Mouse (Mus musculus): ENCODE measurements around the gene Ttc22. TPM values are rescaled to one million over a fixed set of nuclear protein-coding genes. Genes with fewer than 3 reads are reported as not detected.

Ttc22 gene
- polyA plus RNA-seq, 1 experiment: not detected

DNA sequence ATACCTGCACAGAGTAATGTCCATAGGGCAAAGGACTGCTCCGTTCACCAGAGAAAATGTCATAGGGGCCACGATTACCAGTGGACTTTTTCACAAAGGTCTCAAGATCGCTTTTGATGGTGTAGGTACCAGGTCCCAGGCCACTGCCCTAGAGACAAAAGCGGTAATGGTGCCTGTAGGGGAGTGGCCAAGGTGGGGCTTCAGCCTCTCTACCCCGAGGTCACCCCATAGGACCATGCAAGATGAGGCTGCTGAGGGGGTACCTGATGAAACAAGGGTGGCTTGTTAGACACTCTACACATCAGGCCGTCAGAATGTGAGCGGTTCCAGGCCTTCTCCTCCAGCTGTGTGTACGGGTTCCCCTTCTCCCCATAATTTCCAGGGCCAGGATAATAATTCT, 9.1 kb upstream of the Ttc22 start:
- H3K4me1 ChIP-seq (ENCODE audit: control insufficient read depth): peaks cover 54% of the 10 kb centered on the region
- H3K36me3 ChIP-seq (ENCODE audit: control insufficient read depth): no peaks in the 10 kb centered on the region
- H3K27me3 ChIP-seq (ENCODE audit: control insufficient read depth): peaks cover 32% of the 10 kb centered on the region
- TF ChIP-seq GATA1 (IDR thresholded peaks at IDR 0.05; ENCODE audit: low read length): no peak
- peaks cover 11% of the 10 kb centered on the region; the same call in 1 of the 2 replicates for H3K9me3 ChIP-seq (ENCODE audit: control insufficient read depth, low read length)
- peak overlapping the region; percentile 55 for H3K4me3 ChIP-seq (replicated peaks)

DNA sequence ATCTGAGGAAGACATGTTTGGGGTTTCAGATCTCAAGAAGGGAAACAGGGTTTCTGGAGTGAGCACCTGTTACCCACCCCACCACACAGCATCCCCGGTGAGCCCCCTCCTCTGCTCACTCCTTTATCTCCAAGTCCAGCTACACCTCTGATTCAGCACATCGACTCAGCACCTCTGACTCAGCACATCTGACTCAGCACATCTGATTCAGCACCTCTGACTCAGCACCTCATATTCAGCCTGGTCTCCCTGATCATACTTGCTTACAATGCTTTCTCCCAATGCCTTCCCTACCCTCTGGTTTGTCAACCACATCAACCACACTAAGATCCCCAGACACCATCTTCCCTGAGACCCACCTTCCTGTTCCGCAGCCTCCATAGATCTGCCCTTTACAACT, 8.7 kb upstream of the Ttc22 start:
- H3K4me3 ChIP-seq (replicated peaks): peak overlapping the region; percentile 55
- peaks cover 54% of the 10 kb centered on the region for H3K4me1 ChIP-seq (ENCODE audit: control insufficient read depth)

DNA sequence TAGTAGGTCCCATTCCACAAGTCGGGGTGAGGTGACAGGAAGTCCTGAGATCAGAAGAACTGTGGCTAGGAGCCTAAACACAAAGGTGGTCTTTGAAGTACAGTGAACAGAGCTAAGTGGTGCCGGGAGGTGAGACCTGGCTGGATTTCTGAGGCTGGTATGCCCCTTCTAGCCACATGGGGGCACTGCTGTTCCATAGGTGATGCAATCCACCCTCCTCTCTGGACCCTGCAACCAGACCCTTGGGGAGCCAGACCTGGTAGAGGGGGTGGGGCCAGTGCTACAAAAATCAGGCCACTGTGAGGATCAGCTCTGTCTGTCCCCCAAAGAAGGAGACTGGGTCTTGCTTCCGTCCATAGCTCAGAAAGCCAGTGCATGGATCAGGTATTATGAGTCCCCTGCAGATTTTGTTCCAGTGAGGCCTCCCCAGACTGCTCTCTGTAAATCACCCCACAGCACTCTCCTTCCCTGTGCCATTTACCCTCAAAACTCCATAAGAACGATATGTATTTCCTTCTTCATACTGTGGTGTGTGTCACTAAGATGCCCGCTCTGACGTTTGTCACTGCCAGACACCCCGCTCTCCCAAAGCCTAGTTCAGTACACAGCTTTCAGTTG, 7.9 kb upstream of the Ttc22 start:
- TF ChIP-seq TAL1 (IDR thresholded peaks at IDR 0.05; ENCODE audit: low read length) (no peak), GATA1 (IDR thresholded peaks at IDR 0.05; ENCODE audit: low read length) (no peak)
- H3K36me3 ChIP-seq (ENCODE audit: control insufficient read depth): no peaks in the 10 kb centered on the region
- peak overlapping the region; percentile 55 for H3K4me3 ChIP-seq (replicated peaks)
- H3K4me1 ChIP-seq (ENCODE audit: control insufficient read depth): peaks cover 54% of the 10 kb centered on the region
- H3K9me3 ChIP-seq (ENCODE audit: control insufficient read depth, low read length): peaks cover 11% of the 10 kb centered on the region; the same call in 1 of the 2 replicates
- H3K27me3 ChIP-seq (ENCODE audit: control insufficient read depth): peaks cover 32% of the 10 kb centered on the region

More for the DNA sequence above, 8.7 kb upstream of the Ttc22 start:
- no peaks in the 10 kb centered on the region for H3K36me3 ChIP-seq (ENCODE audit: control insufficient read depth)
- TF ChIP-seq TAL1 (IDR thresholded peaks at IDR 0.05; ENCODE audit: low read length) (peak; percentile 54), GATA1 (IDR thresholded peaks at IDR 0.05; ENCODE audit: low read length) (peak; percentile 14; the same call in 1 of the 2 replicates)
- H3K27me3 ChIP-seq (ENCODE audit: control insufficient read depth): peaks cover 32% of the 10 kb centered on the region
- peaks cover 11% of the 10 kb centered on the region; the same call in 1 of the 2 replicates for H3K9me3 ChIP-seq (ENCODE audit: control insufficient read depth, low read length)

DNA sequence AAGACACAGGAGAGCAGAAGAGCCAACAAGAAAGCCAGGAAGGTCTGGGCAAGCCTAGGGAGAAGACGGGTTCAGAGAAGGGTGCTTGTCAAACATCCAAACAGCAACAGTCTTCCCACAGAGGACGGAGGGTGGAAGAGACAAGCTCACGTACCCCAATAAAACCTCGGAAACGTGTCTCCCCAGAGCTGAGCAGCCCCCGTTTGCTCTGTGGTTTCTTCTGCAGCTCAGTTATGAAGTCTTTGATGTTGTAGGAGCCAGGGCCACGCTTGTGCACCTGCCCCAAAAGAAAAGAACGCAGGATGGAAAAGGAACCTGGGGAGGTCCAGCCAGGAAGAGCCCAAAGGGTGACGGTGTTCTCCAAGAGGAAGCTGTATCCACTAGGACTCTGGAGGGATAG, 7.4 kb upstream of the Ttc22 start:
- TF ChIP-seq TAL1 (IDR thresholded peaks at IDR 0.05; ENCODE audit: low read length): no peak
- peaks cover 11% of the 10 kb centered on the region; the same call in 1 of the 2 replicates for H3K9me3 ChIP-seq (ENCODE audit: control insufficient read depth, low read length)
- H3K27me3 ChIP-seq (ENCODE audit: control insufficient read depth): peaks cover 32% of the 10 kb centered on the region
- H3K4me1 ChIP-seq (ENCODE audit: control insufficient read depth): peaks cover 54% of the 10 kb centered on the region
- no peaks in the 10 kb centered on the region for H3K36me3 ChIP-seq (ENCODE audit: control insufficient read depth)
- H3K4me3 ChIP-seq (replicated peaks): no peak overlapping the region

DNA sequence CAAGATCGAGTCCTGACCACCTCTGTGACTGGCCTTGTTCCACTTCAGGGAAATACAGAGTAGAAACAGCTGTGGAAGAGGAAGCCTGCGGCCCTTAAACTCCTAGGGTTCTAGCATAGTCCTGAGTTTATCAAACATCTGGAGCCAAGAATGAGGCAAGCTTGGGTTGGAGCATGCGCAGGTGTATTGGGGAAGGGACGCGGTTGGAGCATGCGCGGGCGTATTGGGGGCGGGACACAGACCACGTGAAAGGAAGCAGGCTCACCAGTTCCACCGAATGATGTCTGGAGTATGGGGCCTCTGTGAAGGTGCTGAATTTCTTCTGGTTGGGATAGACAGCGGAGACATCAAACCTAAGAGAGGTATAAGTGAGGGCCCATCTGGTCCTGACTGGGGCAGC, 6.6 kb upstream of the Ttc22 start:
- no peak overlapping the region for H3K4me3 ChIP-seq (replicated peaks)
- H3K9me3 ChIP-seq (ENCODE audit: control insufficient read depth, low read length): peaks cover 11% of the 10 kb centered on the region; the same call in 1 of the 2 replicates
- H3K27me3 ChIP-seq (ENCODE audit: control insufficient read depth): peaks cover 31% of the 10 kb centered on the region

DNA sequence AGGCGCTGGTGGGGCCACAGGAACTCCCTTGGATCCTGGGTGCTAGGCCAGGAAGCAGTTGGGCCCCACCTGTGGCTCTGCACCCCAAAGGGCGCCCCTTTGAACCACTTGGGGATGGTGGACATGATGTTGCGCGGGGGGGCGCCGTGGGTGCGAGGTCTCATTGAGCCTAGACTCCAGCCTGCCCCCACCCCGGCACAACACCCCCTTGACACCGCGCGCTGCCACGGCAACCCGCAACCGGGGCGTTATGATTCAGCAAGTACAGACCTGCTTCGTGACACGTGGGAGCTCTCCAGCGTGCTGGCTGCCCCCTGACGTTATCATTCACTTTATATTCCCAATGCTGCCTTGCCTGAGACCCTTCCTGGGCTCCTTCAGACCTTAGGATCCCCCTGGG, 5.2 kb upstream of the Ttc22 start, which contains the start of gene Lexm:
Gene Lexm (minus strand): TSS at position 186 of the 400 bp plus-strand sequence.
- Histone ChIP-seq H3K4me1 (ENCODE audit: control insufficient read depth) (peaks cover 52% of the 10 kb centered on the region), H3K4me3 (replicated peaks) (peak within 1 kb of the TSS; percentile 6), H3K36me3 (ENCODE audit: control insufficient read depth) (no peaks in the 10 kb centered on the region), H3K9me3 (ENCODE audit: control insufficient read depth, low read length) (peaks cover 5% of the 10 kb centered on the region; the same call in 1 of the 2 replicates), H3K27me3 (ENCODE audit: control insufficient read depth) (peaks cover 31% of the 10 kb centered on the region)
- TF ChIP-seq TAL1 (IDR thresholded peaks at IDR 0.05; ENCODE audit: low read length) (no peak), GATA1 (IDR thresholded peaks at IDR 0.05; ENCODE audit: low read length) (no peak)

More for the DNA sequence above, 6.6 kb upstream of the Ttc22 start:
- no peaks in the 10 kb centered on the region for H3K36me3 ChIP-seq (ENCODE audit: control insufficient read depth)
- TF ChIP-seq TAL1 (IDR thresholded peaks at IDR 0.05; ENCODE audit: low read length): no peak
- TF ChIP-seq GATA1 (IDR thresholded peaks at IDR 0.05; ENCODE audit: low read length): no peak
- H3K4me1 ChIP-seq (ENCODE audit: control insufficient read depth): peaks cover 54% of the 10 kb centered on the region

DNA sequence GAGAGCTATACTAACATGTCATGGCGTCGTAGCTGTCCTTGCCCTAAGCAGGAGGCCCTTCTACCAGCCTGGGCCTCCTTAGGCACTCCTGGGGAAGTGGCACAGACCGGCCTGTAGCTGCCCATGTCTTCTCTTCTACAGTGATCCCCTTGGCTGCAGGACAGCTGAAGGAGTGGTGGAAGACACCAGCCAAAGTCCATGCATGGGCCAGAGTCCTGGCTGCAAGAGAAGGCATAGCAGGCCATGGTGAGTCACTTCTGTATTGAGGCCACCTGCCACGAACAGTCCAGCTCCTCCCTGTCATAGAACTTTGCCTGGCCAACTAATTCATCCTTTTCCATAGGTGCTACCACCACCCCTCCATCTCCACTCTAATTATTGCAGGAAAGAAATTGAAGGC, 3.3 kb upstream of the Ttc22 start:
- Histone ChIP-seq H3K4me3 (replicated peaks) (no peak overlapping the region), H3K4me1 (ENCODE audit: control insufficient read depth) (peaks cover 36% of the 10 kb centered on the region), H3K27me3 (ENCODE audit: control insufficient read depth) (peaks cover 49% of the 10 kb centered on the region), H3K36me3 (ENCODE audit: control insufficient read depth) (no peaks in the 10 kb centered on the region), H3K9me3 (ENCODE audit: control insufficient read depth, low read length) (no peaks in the 10 kb centered on the region; the same call in 1 of the 2 replicates)
- TF ChIP-seq TAL1 (IDR thresholded peaks at IDR 0.05; ENCODE audit: low read length): no peak
- no peak for TF ChIP-seq GATA1 (IDR thresholded peaks at IDR 0.05; ENCODE audit: low read length)

DNA sequence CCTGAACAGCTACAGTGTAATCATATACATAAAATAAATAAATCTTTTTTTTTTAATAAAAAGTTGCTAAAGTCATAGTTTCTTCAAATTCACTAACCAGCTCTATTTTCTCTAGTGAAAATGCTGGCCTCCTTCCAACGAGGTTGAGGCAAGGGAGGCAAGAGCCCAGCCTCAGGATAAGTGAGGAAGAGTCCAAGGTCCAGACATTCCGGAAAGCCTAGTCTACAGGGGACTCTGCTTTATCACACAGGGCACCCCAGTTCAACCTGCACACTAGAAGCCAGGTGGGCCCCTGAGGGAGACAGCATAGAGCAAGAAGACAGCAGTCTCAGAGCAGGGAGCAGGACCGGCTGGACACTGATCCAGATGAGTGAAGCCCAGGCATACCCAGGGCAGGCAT, 804 bp upstream of the Ttc22 start:
- Histone ChIP-seq H3K27me3 (ENCODE audit: control insufficient read depth) (peaks cover 42% of the 10 kb centered on the region), H3K4me1 (ENCODE audit: control insufficient read depth) (peaks cover 15% of the 10 kb centered on the region), H3K4me3 (replicated peaks) (no peak overlapping the region), H3K36me3 (ENCODE audit: control insufficient read depth) (no peaks in the 10 kb centered on the region), H3K9me3 (ENCODE audit: control insufficient read depth, low read length) (no peaks in the 10 kb centered on the region)
- TF ChIP-seq TAL1 (IDR thresholded peaks at IDR 0.05; ENCODE audit: low read length): no peak
- no peak for TF ChIP-seq GATA1 (IDR thresholded peaks at IDR 0.05; ENCODE audit: low read length)

DNA sequence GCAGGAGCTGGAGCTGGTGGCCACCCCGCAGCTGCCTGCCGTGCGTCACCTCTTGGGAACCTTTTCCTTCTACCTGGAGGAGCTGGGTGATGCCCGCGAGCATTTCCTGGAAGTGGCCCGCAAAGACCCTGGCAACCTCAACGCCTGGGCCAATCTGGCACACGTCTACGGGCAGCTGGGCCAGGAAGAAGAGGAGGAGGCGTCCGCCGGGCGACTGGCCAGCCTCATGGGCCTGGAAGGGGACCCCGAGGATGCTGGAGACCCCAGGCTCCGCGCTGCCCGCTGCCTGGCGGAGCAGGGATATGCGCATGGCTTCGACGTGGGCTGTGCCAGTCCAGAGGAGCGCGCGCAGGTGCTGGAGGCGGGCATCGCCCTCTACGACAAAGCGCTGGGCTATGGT, 480 bp downstream of the Ttc22 start:
- H3K4me3 ChIP-seq (replicated peaks): no peak overlapping the region
- peaks cover 35% of the 10 kb centered on the region for H3K27me3 ChIP-seq (ENCODE audit: control insufficient read depth)
- no peak for TF ChIP-seq GATA1 (IDR thresholded peaks at IDR 0.05; ENCODE audit: low read length)
- TF ChIP-seq TAL1 (IDR thresholded peaks at IDR 0.05; ENCODE audit: low read length): no peak
- no peaks in the 10 kb centered on the region for H3K36me3 ChIP-seq (ENCODE audit: control insufficient read depth)
- H3K4me1 ChIP-seq (ENCODE audit: control insufficient read depth): peaks cover 3% of the 10 kb centered on the region
- no peaks in the 10 kb centered on the region for H3K9me3 ChIP-seq (ENCODE audit: control insufficient read depth, low read length)
